ENCODE assay signal across 8 mouse cellular contexts in the genomic region with DNA sequence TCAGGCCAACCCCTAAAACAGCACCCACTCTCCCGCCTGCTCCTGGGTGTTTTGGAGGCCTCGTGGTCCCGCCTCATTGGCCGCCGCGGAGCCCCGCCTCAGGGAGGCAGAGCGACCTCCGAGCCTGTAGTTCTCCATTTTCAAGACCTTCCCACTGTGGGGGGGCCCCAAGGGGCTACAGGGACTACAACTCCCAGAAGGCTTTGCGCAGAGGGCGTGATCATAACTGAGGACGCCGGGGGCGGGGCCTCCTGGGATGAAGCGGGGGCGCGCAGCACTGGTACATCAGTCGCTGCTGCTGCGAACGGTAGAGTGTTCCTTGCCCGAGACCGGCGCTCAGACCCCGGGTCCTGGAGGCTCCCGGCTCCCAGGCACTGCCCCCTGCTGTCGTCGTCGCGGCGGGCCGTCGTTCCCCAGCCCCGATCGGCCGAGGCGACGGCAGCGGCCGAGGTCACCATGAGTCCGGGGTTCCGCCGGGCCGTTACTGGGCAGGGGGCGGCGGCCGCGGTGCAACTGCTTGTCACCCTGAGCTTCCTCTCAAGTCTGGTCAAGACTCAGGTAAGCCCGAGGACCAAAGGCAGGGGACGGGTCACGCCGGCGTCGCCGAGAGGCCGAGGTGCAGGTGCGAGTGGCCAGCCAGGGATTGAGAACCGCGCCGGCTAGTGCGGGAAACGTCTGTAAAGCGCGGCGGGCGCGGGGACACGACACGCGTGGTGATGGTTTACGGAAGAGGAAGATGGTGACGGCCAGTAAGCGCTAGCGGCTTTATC. TPM values are rescaled to one million over a fixed set of nuclear protein-coding genes. Genes with fewer than 3 reads are reported as not detected.
A peak's percentile ranks its signal among the peaks of the same experiment; 100 is the strongest.
DNase-seq lines count a peak whose midpoint lies in the region; ATAC-seq and TF ChIP-seq lines count a peak whose summit lies in the region.

A gene (plus strand): TSS at position 254 of the 770 bp plus-strand sequence.

- H3K27me3 ChIP-seq in ES-Bruce4 (ENCODE audit: control insufficient read depth, insufficient read depth, low read length, poor library complexity, severe bottlenecking), result no peaks in the 10 kb centered on the region
- 0 out of 2 replicates have a peak, but pooled peaks cover 3% of the 10 kb centered on the region for H3K27me3 ChIP-seq in forebrain, embryonic 13.5 days
- no peaks in the 10 kb centered on the region for H3K27me3 ChIP-seq in neural tube, embryonic 15.5 days (replicated peaks)

- H3K4me1 ChIP-seq in ES-Bruce4 (ENCODE audit: control insufficient read depth, insufficient read depth, low read length), result no peaks in the 10 kb centered on the region
- peaks cover 14% of the 10 kb centered on the region for H3K4me1 ChIP-seq in forebrain, embryonic 13.5 days
- H3K4me1 ChIP-seq in neural tube, embryonic 15.5 days, result peaks cover 11% of the 10 kb centered on the region

- no peaks in the 10 kb centered on the region for H3K36me3 ChIP-seq in ES-Bruce4 (ENCODE audit: control insufficient read depth, insufficient read depth, low read length, poor library complexity, severe bottlenecking)
- no peaks in the 10 kb centered on the region for H3K36me3 ChIP-seq in forebrain, embryonic 13.5 days (ENCODE audit: poor library complexity, severe bottlenecking)
- no peaks in the 10 kb centered on the region for H3K36me3 ChIP-seq in neural tube, embryonic 15.5 days

- TF ChIP-seq POLR2A in ES-Bruce4 (IDR thresholded peaks at IDR 0.05; ENCODE audit: insufficient read depth, low read length), result peak; percentile 14

- peak within 1 kb of the TSS; percentile 75 for H3K4me2 ChIP-seq in forebrain, embryonic 13.5 days
- H3K4me2 ChIP-seq in neural tube, embryonic 15.5 days, result peak within 1 kb of the TSS; percentile 68

- peak within 1 kb of the TSS; percentile 50 for H3K9ac ChIP-seq in ES-Bruce4 (ENCODE audit: low read depth, poor library complexity, severe bottlenecking)
- H3K9ac ChIP-seq in forebrain, embryonic 13.5 days, result peak within 1 kb of the TSS; percentile 73
- H3K9ac ChIP-seq in neural tube, embryonic 15.5 days (replicated peaks), result peak within 1 kb of the TSS; percentile 67

- peak within 1 kb of the TSS; percentile 83 for H3K4me3 ChIP-seq in ES-Bruce4 (ENCODE audit: low read depth, low read length)
- peak within 1 kb of the TSS; percentile 74 for H3K4me3 ChIP-seq in forebrain, embryonic 13.5 days
- peak within 1 kb of the TSS; percentile 68 for H3K4me3 ChIP-seq in neural tube, embryonic 15.5 days (replicated peaks)

- intact Hi-C loops in heart, postnatal 14 days (cut with DNase I), result loop anchor here (5.0 to 10.0 kb wide), 2 partner anchors 104 to 311 kb away; a partner anchor contains a TSS

- peak; percentile 97 for ATAC-seq in cerebellum, adult (ENCODE audit: insufficient number of reproducible peaks, low FRiP score, low TSS enrichment)
- ATAC-seq in forebrain, embryonic 13.5 days, result peak; percentile 99
- peak; percentile 99 for ATAC-seq in neural tube, embryonic 15.5 days (ENCODE audit: low FRiP score)

- WGBS in forebrain, embryonic 13.5 days, result under 1% methylated on average over 73 of the region's 73 CpGs
- WGBS in neural tube, embryonic 15.5 days, result under 1% methylated on average over 73 of the region's 73 CpGs

- TF ChIP-seq CTCF in ES-Bruce4 (IDR thresholded peaks at IDR 0.05; ENCODE audit: low read depth, low read length), result no peak

- DNase-seq in heart, postnatal 14 days, result peak; percentile 96 to 98
- peak; percentile 100 for DNase-seq in layer of hippocampus, adult 11-12 months (ENCODE audit: low spot score)
- peak; percentile 99 for DNase-seq in lung, adult 18-20 months
- peak; percentile 98 for DNase-seq in testis, postnatal 14 days (ENCODE audit: low spot score)

- TF ChIP-seq EP300 in ES-Bruce4 (IDR thresholded peaks at IDR 0.05; ENCODE audit: insufficient read depth, low read depth, low read length), result no peak

- no peak within 1 kb of the TSS for H3K27ac ChIP-seq in ES-Bruce4 (ENCODE audit: insufficient read depth, low read length)
- H3K27ac ChIP-seq in forebrain, embryonic 13.5 days, result no peak within 1 kb of the TSS
- H3K27ac ChIP-seq in neural tube, embryonic 15.5 days (replicated peaks), result peak within 1 kb of the TSS; percentile 67

- H3K9me3 ChIP-seq in ES-Bruce4 (replicated peaks; ENCODE audit: control insufficient read depth, insufficient read depth, low read length, poor library complexity, severe bottlenecking), result no peaks in the 10 kb centered on the region
- H3K9me3 ChIP-seq in forebrain, embryonic 13.5 days (replicated peaks), result no peaks in the 10 kb centered on the region
- H3K9me3 ChIP-seq in neural tube, embryonic 15.5 days (replicated peaks), result no peaks in the 10 kb centered on the region

RNA-seq across cellular contexts. Expression of the gene that starts here (rescaled TPM):
- polyA plus RNA-seq in ES-Bruce4 (2011; ENCODE audit: insufficient read depth, insufficient read length, low read depth, missing spikeins), result 6.4 and 7.6 TPM in 2 replicates
- 11.6 and 11.8 TPM in 2 replicates for polyA plus RNA-seq in forebrain, embryonic 13.5 days (2015; fragmentation: Nextera tagmentation; extraction: Ambion mirVana)
- 1 to 10 TPM; 1.9 to 2.5 TPM for total RNA-seq in heart, postnatal 14 days (2021)
- polyA plus RNA-seq in neural tube, embryonic 15.5 days (2015; fragmentation: Nextera tagmentation; extraction: Ambion mirVana), result 17.6 and 17.9 TPM in 2 replicates
